Mouse (Mus musculus) kidney, adult 2 months (tissue): ENCODE data around the gene Fgd5. TPM values are rescaled to one million over a fixed set of nuclear protein-coding genes. Genes with fewer than 3 reads are reported as not detected.
A peak's percentile ranks its signal among the peaks of the same experiment; 100 is the strongest.

Experiments
- DNase-seq: peaks from one replicate; pipeline ENCODE4 v3.0.0; 2021
- H3K27ac ChIP-seq: fragments of 200-500 bp; 2 replicates; pipeline ENCODE4 v1.5.1; 2012; ENCODE audit warnings: low read depth, low read length, control low read depth, inconsistent platforms; ENCODE audit not compliant: insufficient read depth
- H3K27me3 ChIP-seq: fragments of 200-500 bp; replicated peaks from 2 replicates; pipeline ENCODE4 v1.6.1; 2012; ENCODE audit warnings: mild to moderate bottlenecking, moderate library complexity, low read length, inconsistent platforms; ENCODE audit not compliant: control insufficient read depth, insufficient read depth
- H3K36me3 ChIP-seq: fragments of 200-500 bp; 2 replicates; pipeline ENCODE4 v1.6.1; 2012; ENCODE audit warnings: mild to moderate bottlenecking, moderate library complexity, low read length, inconsistent platforms; ENCODE audit not compliant: control insufficient read depth, insufficient read depth
- H3K4me1 ChIP-seq: fragments of 200-500 bp; 2 replicates; pipeline ENCODE4 v1.6.1; 2011; ENCODE audit warnings: low read length; ENCODE audit not compliant: control insufficient read depth, insufficient read depth
- H3K4me3 ChIP-seq: fragments of 200-500 bp; 2 replicates; pipeline ENCODE4 v1.5.1; 2011; ENCODE audit warnings: mild to moderate bottlenecking, low read depth, low read length, control low read depth; ENCODE audit not compliant: insufficient read depth
- CTCF ChIP-seq: fragments of 200-500 bp; conservative IDR thresholded peaks from 2 replicates; pipeline ENCODE4 v1.5.1; 2011; ENCODE audit warnings: low read depth, mild to moderate bottlenecking, control low read depth, low read length, moderate library complexity, mixed read lengths; ENCODE audit not compliant: insufficient read depth, insufficient read length
- POLR2A ChIP-seq: fragments of 200-500 bp; IDR thresholded peaks from one replicate; pipeline ENCODE4 v1.6.1; 2011; ENCODE audit warnings: low read depth, low read length, control low read depth
- WGBS: fragments of 180-500 bp; shearing (Covaris S2); methylation state at CpG from one replicate; pipeline ENCODE4 v1.1.7; 2018; 5-methylcytosine and 5-hydroxymethylcytosine counted together
- polyA plus RNA-seq: library from polyadenylated mRNA; depleted of rRNA; stranded (reverse); fragments of >200 nt; gene quantifications from 2 replicates; pipeline ENCODE4 v1.2.3, GENCODE M21; 2012

Gene Fgd5
- polyA plus RNA-seq, 1 experiment = 11.6 TPM

- TF ChIP-seq POLR2A = no peak
- no peak for TF ChIP-seq CTCF
- WGBS = 58% methylated on average over 2 of the region's 2 CpGs
- no peaks in the 10 kb centered on the region for H3K27me3 ChIP-seq
- peak; percentile 28 for DNase-seq
- H3K27ac ChIP-seq = no peak overlapping the region
- no peaks in the 10 kb centered on the region for H3K36me3 ChIP-seq
- no peaks in the 10 kb centered on the region for H3K4me1 ChIP-seq
- no peak overlapping the region for H3K4me3 ChIP-seq
Measured at GRCm38 (mm10) chr6:91992823-91993222, 14.1 kb downstream of the Fgd5 start.

DNA sequence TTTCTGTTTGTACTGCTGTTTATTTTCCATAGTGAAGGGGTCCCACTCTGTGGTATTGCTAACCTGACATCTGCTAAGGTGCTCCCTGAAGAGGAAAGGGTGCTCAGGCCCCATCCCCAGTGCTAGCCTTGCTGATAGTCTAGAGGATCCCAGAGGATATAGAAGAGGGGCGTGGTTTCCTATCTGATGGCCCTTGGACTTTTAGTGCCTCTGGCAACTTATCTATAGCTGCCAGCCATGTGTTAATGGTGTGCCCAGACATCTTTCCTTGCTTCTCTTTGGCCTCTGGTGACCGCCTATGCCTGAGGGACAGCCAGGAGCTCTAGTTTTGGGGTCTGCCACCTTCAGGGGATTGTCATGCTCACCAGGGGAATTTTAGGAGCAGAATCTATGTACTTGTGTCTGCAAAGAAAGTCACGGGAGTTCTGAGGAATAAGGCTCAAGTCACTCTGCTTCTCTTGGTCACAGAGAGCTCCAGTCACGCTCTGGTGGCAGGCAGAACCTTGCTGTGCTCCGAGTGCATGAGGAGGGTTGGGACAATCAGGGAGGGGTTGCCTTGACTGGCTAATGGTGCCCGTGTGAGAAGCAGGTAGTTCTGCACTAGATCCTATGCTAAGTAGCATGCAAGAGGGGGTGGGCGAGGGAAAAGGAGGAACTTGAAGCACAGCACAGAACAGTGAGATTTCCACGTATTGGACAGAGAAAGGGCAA is 15.3 kb downstream of the Fgd5 start:
- 58% methylated on average over 8 of the region's 8 CpGs for WGBS

GRCm38 (mm10) chr6:91996072-91996471 is 17.4 kb downstream of the Fgd5 start:
- H3K36me3 ChIP-seq = no peaks in the 10 kb centered on the region
- TF ChIP-seq CTCF = no peak
- TF ChIP-seq POLR2A = no peak
- DNase-seq = no peak
- no peaks in the 10 kb centered on the region for H3K4me1 ChIP-seq
- 67% methylated on average over 8 of the region's 8 CpGs for WGBS
- no peak overlapping the region for H3K4me3 ChIP-seq
- no peaks in the 10 kb centered on the region for H3K27me3 ChIP-seq
- H3K27ac ChIP-seq = no peak overlapping the region

More for the DNA sequence above, 15.3 kb downstream of the Fgd5 start:
- H3K27ac ChIP-seq = no peak overlapping the region
- H3K4me3 ChIP-seq = no peak overlapping the region
- no peak for DNase-seq
- no peaks in the 10 kb centered on the region for H3K27me3 ChIP-seq
- H3K36me3 ChIP-seq = no peaks in the 10 kb centered on the region
- no peak for TF ChIP-seq POLR2A
- no peak for TF ChIP-seq CTCF
- no peaks in the 10 kb centered on the region for H3K4me1 ChIP-seq

DNA sequence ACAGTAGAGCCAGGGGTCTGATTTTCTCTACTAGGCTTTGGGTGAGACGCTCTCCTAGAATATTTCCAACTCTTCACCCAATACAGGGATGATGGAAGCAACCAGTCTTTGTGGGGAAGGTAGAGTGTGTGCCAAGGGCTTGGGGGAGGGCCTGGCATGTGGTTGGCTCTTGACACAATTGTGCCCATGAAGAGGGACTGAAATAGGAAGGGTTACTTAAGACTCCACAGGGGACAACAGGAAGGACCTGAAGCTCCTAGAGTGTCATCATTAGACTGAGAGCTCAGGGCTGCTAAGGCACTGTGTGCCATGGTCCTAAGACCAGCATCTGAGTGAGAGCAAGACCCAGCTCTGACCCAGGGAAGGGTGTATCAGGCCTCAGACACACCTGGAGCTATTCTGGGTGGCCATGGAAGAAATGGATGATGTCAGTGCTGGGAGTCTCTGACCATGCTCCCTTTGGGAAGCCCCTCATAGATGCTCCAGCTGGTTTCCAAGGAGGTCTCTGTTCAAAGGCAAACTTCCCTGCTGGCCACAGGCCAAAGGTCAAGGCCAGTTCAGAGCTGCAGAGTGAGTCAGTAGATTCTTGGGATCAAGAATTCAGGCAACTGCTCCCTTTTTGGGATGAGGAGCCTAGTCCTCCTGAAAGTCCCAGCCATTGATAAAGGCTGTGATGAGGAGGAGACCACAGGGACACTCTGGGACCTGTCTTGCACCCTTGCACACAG is 24.0 kb downstream of the Fgd5 start:
- H3K36me3 ChIP-seq = no peaks in the 10 kb centered on the region
- no peaks in the 10 kb centered on the region for H3K27me3 ChIP-seq
- no peaks in the 10 kb centered on the region for H3K4me1 ChIP-seq
- H3K4me3 ChIP-seq = no peak overlapping the region
- no peak for DNase-seq
- TF ChIP-seq POLR2A (no peak), CTCF (no peak)
- no peak overlapping the region for H3K27ac ChIP-seq
- whole genome bisulfite sequencing = 97% methylated on average over 1 of the region's 1 CpGs

DNA sequence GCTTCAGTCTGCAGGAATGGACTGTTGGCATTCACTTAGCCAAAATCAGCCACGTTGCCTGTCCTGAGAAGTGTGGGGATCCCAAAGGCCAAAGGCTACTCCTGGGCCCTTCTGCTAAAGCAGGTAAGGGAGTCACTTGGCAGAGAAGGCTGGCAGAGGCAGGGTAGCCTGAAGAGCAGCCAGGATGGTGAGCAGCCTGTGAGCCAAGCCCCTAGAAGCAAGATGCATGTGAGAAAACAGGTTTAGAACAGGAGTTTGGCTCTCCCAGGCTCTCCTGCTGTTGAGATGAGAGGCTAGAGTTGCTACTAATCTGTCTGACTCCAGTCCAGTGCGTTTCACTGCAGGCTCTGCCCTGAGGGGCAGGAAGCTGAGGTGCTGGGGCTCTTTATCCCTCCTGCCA is 25.0 kb downstream of the Fgd5 start:
- no peak for DNase-seq
- WGBS = 40% methylated on average over 2 of the region's 2 CpGs

DNA sequence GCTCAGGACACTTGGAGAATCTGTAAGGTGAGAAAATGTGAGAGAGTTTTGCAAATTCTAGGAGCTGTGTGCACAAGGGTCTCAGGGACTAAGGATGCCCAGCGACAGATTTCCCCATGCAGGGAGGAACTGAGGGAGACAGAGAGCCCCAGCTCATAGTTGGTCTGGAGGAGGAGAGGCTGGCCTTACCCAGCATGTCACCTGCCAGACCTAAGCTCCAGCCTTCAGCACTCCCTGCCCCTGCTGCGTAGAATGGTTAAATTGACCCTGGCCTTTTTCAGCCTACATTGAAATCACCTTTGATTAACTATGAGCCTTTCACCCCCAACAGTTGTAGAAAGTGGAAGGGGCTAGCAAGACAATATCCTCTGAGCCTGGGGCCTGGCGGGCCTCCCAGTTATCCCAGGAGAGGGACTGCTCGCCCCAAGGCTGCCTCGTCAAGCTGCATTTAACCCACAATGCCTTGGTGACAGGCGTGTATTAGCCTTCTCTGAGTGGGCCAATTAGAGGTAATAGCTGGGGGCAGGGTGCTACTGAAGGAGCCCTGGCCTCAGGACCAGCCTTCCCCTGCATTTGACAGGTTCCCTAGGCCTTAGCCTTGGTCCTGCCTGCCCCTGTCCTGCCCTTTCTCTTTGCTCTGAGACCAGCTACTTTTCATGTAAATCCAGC is 25.6 kb downstream of the Fgd5 start:
- 61% methylated on average over 6 of the region's 6 CpGs for WGBS
- Histone ChIP-seq H3K4me3 (no peak overlapping the region), H3K27ac (no peak overlapping the region), H3K27me3 (no peaks in the 10 kb centered on the region), H3K4me1 (no peaks in the 10 kb centered on the region), H3K36me3 (no peaks in the 10 kb centered on the region)
- no peak for DNase-seq
- TF ChIP-seq CTCF (no peak), POLR2A (no peak)

More for the DNA sequence above, 25.0 kb downstream of the Fgd5 start:
- no peak overlapping the region for H3K27ac ChIP-seq
- TF ChIP-seq CTCF (no peak), POLR2A (no peak)
- H3K36me3 ChIP-seq = no peaks in the 10 kb centered on the region
- H3K27me3 ChIP-seq = no peaks in the 10 kb centered on the region
- H3K4me3 ChIP-seq = no peak overlapping the region
- H3K4me1 ChIP-seq = no peaks in the 10 kb centered on the region

GRCm38 (mm10) chr6:92004806-92005205 is 26.1 kb downstream of the Fgd5 start:
- DNase-seq = no peak
- H3K4me1 ChIP-seq = no peaks in the 10 kb centered on the region
- H3K36me3 ChIP-seq = no peaks in the 10 kb centered on the region
- H3K4me3 ChIP-seq = no peak overlapping the region
- TF ChIP-seq CTCF = no peak
- TF ChIP-seq POLR2A = no peak
- no peak overlapping the region for H3K27ac ChIP-seq
- no peaks in the 10 kb centered on the region for H3K27me3 ChIP-seq
- WGBS = 72% methylated on average over 3 of the region's 3 CpGs
